ENCODE assay signal across 9 mouse cellular contexts in the genomic region with DNA sequence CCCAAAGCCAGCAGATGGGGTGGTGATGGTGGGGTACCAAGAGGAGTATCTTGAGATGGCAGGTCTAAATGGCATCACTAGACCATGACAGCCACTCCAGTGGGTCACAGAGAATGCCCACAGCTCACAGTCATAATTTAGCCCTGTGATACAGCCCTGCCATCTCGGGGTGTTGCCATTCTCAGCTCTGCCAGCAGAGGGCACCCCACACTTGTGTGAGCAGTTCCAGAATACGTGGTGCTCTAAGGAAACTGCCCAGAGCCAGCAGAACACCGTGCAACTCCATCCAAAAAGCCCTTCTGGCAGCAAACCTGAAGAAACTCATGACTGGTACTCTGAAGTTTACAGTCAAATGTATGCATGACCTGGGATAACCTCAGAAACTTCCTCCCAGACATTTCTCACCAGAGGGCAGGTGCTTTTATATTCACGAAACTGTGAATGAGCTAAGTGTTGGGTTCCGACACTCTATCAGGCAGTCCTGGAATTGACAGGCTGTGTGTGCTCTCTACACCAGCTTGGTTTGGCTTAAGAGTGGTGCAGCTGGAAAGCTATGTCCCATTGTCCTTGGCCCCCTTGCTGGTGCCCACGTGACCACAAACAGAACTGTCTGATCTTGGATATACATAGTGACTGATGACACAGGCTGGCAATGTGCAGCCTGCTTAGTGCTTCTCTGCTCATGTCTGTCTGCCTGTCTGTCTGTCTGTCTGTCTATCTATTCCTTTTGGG. TPM values are rescaled to one million over a fixed set of nuclear protein-coding genes. Genes with fewer than 3 reads are reported as not detected.
DNase-seq lines count a peak whose midpoint lies in the region; ATAC-seq and TF ChIP-seq lines count a peak whose summit lies in the region.
"Had no signal": no experiment of that assay in that cellular context is flagged by ENCODE, and none has a peak within 500 bp of the region (broad histone marks: within the 10 kb centered on the region; RNA-seq: fewer than 3 reads in every experiment).

No protein-coding gene starts in this region.

- no peak overlapping the region for H3K9ac ChIP-seq in heart, embryonic 13.5 days
- no peak overlapping the region for H3K9ac ChIP-seq in kidney, embryonic 16.5 days (replicated peaks; ENCODE audit: low read length)
- no peak overlapping the region for H3K9ac ChIP-seq in liver, adult 2 months (ENCODE audit: low read depth, low read length)
- no peak overlapping the region for H3K9ac ChIP-seq in stomach, embryonic 16.5 days (ENCODE audit: low read length)
- H3K9ac ChIP-seq: embryonic facial prominence, embryonic 15.5 days had no signal

- peak; percentile 98 for TF ChIP-seq CTCF in bone marrow, adult 2 months (IDR thresholded peaks at IDR 0.05; ENCODE audit: control insufficient read depth, insufficient read depth, low read length)
- peak; percentile 99 for TF ChIP-seq CTCF in liver, adult 2 months (IDR thresholded peaks at IDR 0.05; ENCODE audit: low read depth, low read length)

- no peaks in the 10 kb centered on the region for H3K27me3 ChIP-seq in heart, embryonic 13.5 days (replicated peaks)
- H3K27me3 ChIP-seq in kidney, embryonic 16.5 days (ENCODE audit: insufficient read depth, low read length) = no peaks in the 10 kb centered on the region
- H3K27me3 ChIP-seq in liver, adult 2 months (ENCODE audit: control insufficient read depth, insufficient read depth, low read length) = no peaks in the 10 kb centered on the region
- no peaks in the 10 kb centered on the region for H3K27me3 ChIP-seq in stomach, embryonic 16.5 days (ENCODE audit: control insufficient read depth, insufficient read depth, low read length)
- H3K27me3 ChIP-seq: embryonic facial prominence, embryonic 15.5 days had no signal

- no peaks in the 10 kb centered on the region for H3K36me3 ChIP-seq in heart, embryonic 13.5 days
- H3K36me3 ChIP-seq in kidney, embryonic 16.5 days (ENCODE audit: insufficient read depth, low read length) = no peaks in the 10 kb centered on the region
- H3K36me3 ChIP-seq in liver, adult 2 months (ENCODE audit: control insufficient read depth, insufficient read depth, low read length) = no peaks in the 10 kb centered on the region
- H3K36me3 ChIP-seq in stomach, embryonic 16.5 days (ENCODE audit: control insufficient read depth, insufficient read depth, low read length) = no peaks in the 10 kb centered on the region
- H3K36me3 ChIP-seq: embryonic facial prominence, embryonic 15.5 days had no signal

- TF ChIP-seq POLR2A in bone marrow, adult 2 months (IDR thresholded peaks at IDR 0.05; ENCODE audit: borderline replicate concordance, control insufficient read depth, low read depth, low read length) = no peak
- no peak for TF ChIP-seq POLR2A in liver, adult 2 months (IDR thresholded peaks at IDR 0.05; ENCODE audit: extremely low read depth, insufficient read depth, low read length)

- peak; percentile 73 for ATAC-seq in erythroblast, adult 5-6 weeks (replicated peaks; ENCODE audit: low FRiP score, poor library complexity, severe bottlenecking)
- ATAC-seq in heart, embryonic 13.5 days (ENCODE audit: extremely low read depth, insufficient number of reproducible peaks, low FRiP score, low TSS enrichment) = peak; percentile 57; the same call in 1 of the 2 replicates
- peak; percentile 46 for ATAC-seq in kidney, embryonic 16.5 days (ENCODE audit: low FRiP score, low TSS enrichment)
- peak; percentile 39; the same call in 1 of the 2 replicates for ATAC-seq in stomach, embryonic 16.5 days (ENCODE audit: insufficient read depth, low FRiP score)

- peak overlapping the region; percentile 32; the same call in 1 of the 2 replicates for H3K4me2 ChIP-seq in heart, embryonic 13.5 days
- H3K4me2 ChIP-seq in kidney, embryonic 16.5 days (replicated peaks; ENCODE audit: low read depth, low read length) = no peak overlapping the region
- H3K4me2 ChIP-seq in stomach, embryonic 16.5 days (ENCODE audit: low read depth, low read length) = no peak overlapping the region
- H3K4me2 ChIP-seq: embryonic facial prominence, embryonic 15.5 days had no signal

- no peak overlapping the region for H3K27ac ChIP-seq in bone marrow, adult 2 months (ENCODE audit: control insufficient read depth, insufficient read depth, low read depth, low read length, poor library complexity)
- H3K27ac ChIP-seq in heart, embryonic 13.5 days (replicated peaks) = peak overlapping the region; percentile 85
- no peak overlapping the region for H3K27ac ChIP-seq in kidney, embryonic 16.5 days (ENCODE audit: low read length)
- no peak overlapping the region for H3K27ac ChIP-seq in liver, adult 2 months (replicated peaks; ENCODE audit: insufficient read depth, low read depth, low read length)
- no peak overlapping the region for H3K27ac ChIP-seq in stomach, embryonic 16.5 days (ENCODE audit: low read length)
- H3K27ac ChIP-seq: embryonic facial prominence, embryonic 15.5 days had no signal

- no peak overlapping the region for H3K4me3 ChIP-seq in bone marrow, adult 2 months (replicated peaks; ENCODE audit: control insufficient read depth, low read depth, low read length)
- no peak overlapping the region for H3K4me3 ChIP-seq in heart, embryonic 13.5 days
- H3K4me3 ChIP-seq in kidney, embryonic 16.5 days (ENCODE audit: low read length) = no peak overlapping the region
- H3K4me3 ChIP-seq in liver, adult 2 months (ENCODE audit: insufficient read depth, low read depth, low read length) = no peak overlapping the region
- no peak overlapping the region for H3K4me3 ChIP-seq in stomach, embryonic 16.5 days (replicated peaks; ENCODE audit: low read length)
- H3K4me3 ChIP-seq: embryonic facial prominence, embryonic 15.5 days had no signal

- H3K9me3 ChIP-seq in heart, embryonic 13.5 days = no peaks in the 10 kb centered on the region
- H3K9me3 ChIP-seq in kidney, embryonic 16.5 days (ENCODE audit: low read length) = no peaks in the 10 kb centered on the region
- no peaks in the 10 kb centered on the region for H3K9me3 ChIP-seq in stomach, embryonic 16.5 days (replicated peaks; ENCODE audit: control insufficient read depth, low read length)
- H3K9me3 ChIP-seq: embryonic facial prominence, embryonic 15.5 days had no signal

- H3K4me1 ChIP-seq in bone marrow, adult 2 months (ENCODE audit: control insufficient read depth, insufficient read depth, low read length) = no peaks in the 10 kb centered on the region; the same call in 1 of the 2 replicates
- peaks cover 50% of the 10 kb centered on the region for H3K4me1 ChIP-seq in heart, embryonic 13.5 days
- H3K4me1 ChIP-seq in kidney, embryonic 16.5 days (ENCODE audit: insufficient read depth, low read length) = no peaks in the 10 kb centered on the region
- H3K4me1 ChIP-seq in liver, adult 2 months (ENCODE audit: control insufficient read depth, insufficient read depth, low read length) = no peaks in the 10 kb centered on the region
- no peaks in the 10 kb centered on the region for H3K4me1 ChIP-seq in stomach, embryonic 16.5 days (ENCODE audit: control insufficient read depth, insufficient read depth, low read length)

- peak; percentile 75 for DNase-seq in CD4-positive helper T cell, adult 2 months (ENCODE audit: low read depth, low spot score)
- DNase-seq in liver, adult 2 months (ENCODE audit: extremely low read depth, low read depth, low spot score) = peak; percentile 46
- DNase-seq in naive thymus-derived CD4-positive, alpha-beta T cell, adult 2 months (ENCODE audit: low read depth) = peak; percentile 84

- 47% methylated on average over 6 of the region's 6 CpGs for WGBS in bone marrow, adult 2 months
- 22% methylated on average over 6 of the region's 6 CpGs for WGBS in heart, embryonic 13.5 days
- whole genome bisulfite sequencing in kidney, embryonic 16.5 days = 41% methylated on average over 6 of the region's 6 CpGs
- WGBS in liver, adult 2 months = 45% methylated on average over 6 of the region's 6 CpGs
- WGBS in stomach, embryonic 16.5 days = 38% methylated on average over 6 of the region's 6 CpGs

- H3K79me2 ChIP-seq in liver, adult 2 months (ENCODE audit: control insufficient read depth, insufficient read depth, low read length) = no peaks in the 10 kb centered on the region

RNA-seq across cellular contexts. Expression of a gene that starts 55.2 kb away (rescaled TPM):
- 1.6 and 5.6 TPM in 2 replicates for polyA plus RNA-seq in bone marrow, adult 2 months (2011; ENCODE audit: insufficient read depth, insufficient read length, low replicate concordance, missing spikeins)
- total RNA-seq in erythroblast, adult 5-6 weeks (2015; ENCODE audit: low replicate concordance) = 0.42 and 2.7 TPM in 2 replicates
- 0.42 TPM in 1 of 2 replicates, not detected in the other for total RNA-seq in erythroblast, adult 5-6 weeks (2017; ENCODE audit: low replicate concordance)
- polyA plus RNA-seq in heart, embryonic 13.5 days (2015; fragmentation: Nextera tagmentation; extraction: Ambion mirVana) = 7.3 and 8.0 TPM in 2 replicates
- polyA plus RNA-seq in kidney, embryonic 16.5 days (2015; fragmentation: Nextera tagmentation; extraction: Ambion mirVana) = 9.1 and 10.6 TPM in 2 replicates
- 0.65 and 0.74 TPM in 2 replicates for total RNA-seq in liver, adult 2 months (2014; rRNA removed)
- polyA plus RNA-seq in liver, adult 2 months (2012; rRNA removed) = 2.1 TPM in 2 replicates
- polyA plus RNA-seq in stomach, embryonic 16.5 days (2015; fragmentation: Nextera tagmentation; extraction: Ambion mirVana) = 16.3 and 19.8 TPM in 2 replicates
